Mouse (Mus musculus): ENCODE measurements at regions not wholly inside any gene's neighbourhood (a gene's known extent, or its start where the extent isn't known, plus 50 kb on each side); places are given as distances from the start of the nearest gene placed in this dataset.
A peak's percentile ranks its signal among the peaks of the same experiment; 100 is the strongest.

DNA sequence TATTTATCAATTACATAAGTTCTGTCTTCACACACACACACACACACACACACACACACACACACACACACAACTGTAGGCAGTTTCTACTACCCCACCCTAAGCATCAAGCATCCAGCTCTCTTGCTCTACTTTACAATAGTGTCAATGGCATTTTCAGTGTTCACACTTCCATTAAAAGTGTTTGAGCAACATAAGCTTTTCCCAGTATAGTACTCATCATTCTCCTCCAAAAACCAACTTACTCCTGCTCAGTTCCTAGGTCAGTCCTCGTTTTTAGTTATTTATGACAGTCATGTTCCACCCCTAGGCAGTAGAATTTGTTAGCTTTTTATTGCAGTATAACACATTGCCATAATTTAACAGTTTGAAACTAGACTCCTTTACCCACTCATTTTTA, 145.4 kb upstream of the Lrrc7 start:
- peak; percentile 6 for DNase-seq

DNA sequence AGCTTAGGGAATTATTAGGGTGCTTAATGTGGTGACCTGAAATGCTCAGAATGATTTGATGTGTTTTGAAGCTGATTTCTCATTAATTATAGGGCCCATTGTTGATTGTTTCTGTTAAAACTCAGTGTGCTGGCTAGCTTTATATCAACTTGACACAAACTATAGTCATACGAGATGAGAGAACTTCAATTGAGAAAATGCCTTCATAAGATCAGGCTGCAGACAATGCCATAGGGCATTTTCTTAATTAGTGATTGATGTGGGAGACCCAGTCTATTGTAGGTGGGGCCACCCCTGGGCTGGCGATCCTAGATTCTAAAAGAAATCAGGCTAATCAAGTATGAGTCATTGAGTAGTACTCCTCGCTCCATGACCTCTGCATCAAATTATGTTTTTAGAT, 132.9 kb upstream of the Lrrc7 start:
- no peak for DNase-seq

- DNase-seq, result no peak
Observed at GRCm38 (mm10) chr3:158690686-158691085, 128.7 kb upstream of the Lrrc7 start.

DNA sequence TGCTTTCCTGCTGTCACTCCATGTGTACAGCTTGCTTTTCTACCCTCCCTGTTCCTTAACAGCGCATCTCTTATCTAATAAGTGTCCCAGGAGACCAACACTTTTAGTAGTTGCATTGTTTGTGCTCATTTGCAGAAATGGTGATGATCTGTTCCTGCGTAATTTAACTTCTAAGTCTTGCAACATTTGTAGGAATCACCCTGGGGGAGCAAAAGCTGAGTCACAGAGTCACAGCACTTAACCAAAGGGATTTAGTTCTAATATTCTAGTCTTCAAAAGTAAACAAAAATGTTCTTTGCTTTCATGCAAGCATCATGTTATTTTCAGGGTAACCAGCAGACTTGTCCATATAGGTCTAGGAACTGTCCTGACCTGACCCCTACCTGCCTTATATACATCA, 83.7 kb upstream of the Lrrc7 start:
- no peak for DNase-seq
